Mouse (Mus musculus): ENCODE data around the gene Gm5114.
"Not testable (repeated sequence)": the region's sequence is repeated elsewhere in the genome, so short reads cannot be mapped to it uniquely, and the experiment has no call there.

Gene Gm5114

GRCm38 (mm10) chr7:39413060-39413459 lies at the start of gene Gm5114:
Gm5114 (minus strand) TSS chr7:39413160.
- not testable (repeated sequence) for DNase-seq (ENCODE audit: inconsistent ontology term)

GRCm38 (mm10) chr7:39455806-39456205 lies 42.8 kb upstream of the Gm5114 start:
- DNase-seq (ENCODE audit: inconsistent ontology term) = peak; percentile 29

- DNase-seq (ENCODE audit: inconsistent ontology term) = peak; percentile 95
Measured at GRCm38 (mm10) chr7:39449260-39450021, 36.5 kb upstream of the Gm5114 start.

- no peak for DNase-seq (ENCODE audit: inconsistent ontology term)
Measured at GRCm38 (mm10) chr7:39448626-39449242, 35.8 kb upstream of the Gm5114 start.

GRCm38 (mm10) chr7:39441237-39441636 lies 28.3 kb upstream of the Gm5114 start:
- DNase-seq (ENCODE audit: inconsistent ontology term) = no peak

GRCm38 (mm10) chr7:39440362-39440761 lies 27.4 kb upstream of the Gm5114 start:
- no peak for DNase-seq (ENCODE audit: inconsistent ontology term)

Data from Muller cell, postnatal 12 days (primary cell).